Mouse (Mus musculus) adrenal gland, postnatal 36 days (tissue): ENCODE results near the gene Gm42791. TPM values are rescaled to one million over a fixed set of nuclear protein-coding genes. Genes with fewer than 3 reads are reported as not detected.

Source experiments
- DNase-seq, 2 experiments: peaks; one replicate each; pipeline ENCODE4 v3.0.0; 2021; ENCODE audit warnings: mixed read lengths in 1 of 2
- total RNA-seq, 2 experiments: library from RNA; stranded (reverse); gene quantifications; 2 replicates each; pipeline ENCODE4 v1.2.3; 2021

Gm42791 gene
- total RNA-seq, 2 experiments from 2014 or later, result 4.2 to 5.7 TPM

DNA sequence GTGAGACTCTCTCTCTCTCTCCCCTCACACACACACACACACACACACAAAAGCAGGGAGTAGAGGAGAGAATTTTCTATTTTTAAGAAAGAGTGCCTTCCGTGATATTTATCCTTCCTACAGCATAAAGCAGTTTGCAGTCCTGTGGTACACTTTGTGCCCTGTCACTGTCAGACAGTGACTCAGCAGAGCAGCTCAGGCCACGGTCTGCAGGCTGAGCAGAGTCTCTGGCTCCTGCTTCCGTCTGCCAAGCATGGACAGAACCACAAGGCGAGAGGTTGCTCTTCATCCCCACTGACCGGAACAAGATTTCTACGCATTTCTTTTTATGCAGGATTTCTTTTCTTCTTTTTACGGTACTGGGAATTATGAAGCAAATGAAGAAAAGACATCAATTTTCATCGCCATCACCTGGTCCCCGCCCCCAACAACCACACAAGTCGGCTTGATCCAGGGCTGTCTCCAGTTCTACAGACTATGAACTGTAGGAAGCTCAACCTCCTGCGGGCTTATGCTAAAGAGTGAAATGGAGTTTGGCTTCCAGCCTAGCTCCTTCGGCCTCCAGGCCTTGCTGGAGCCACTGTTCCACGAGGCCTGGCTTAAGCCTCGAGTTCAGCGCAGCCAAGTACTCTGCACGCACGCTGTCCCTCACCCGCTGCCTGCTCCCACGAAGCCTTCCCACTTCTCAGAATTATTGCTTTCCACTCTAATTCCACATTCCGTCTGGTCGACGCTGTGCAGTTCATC, 40.5 kb downstream of the Gm42791 start:
- peak; percentile 60 to 63 for DNase-seq

DNA sequence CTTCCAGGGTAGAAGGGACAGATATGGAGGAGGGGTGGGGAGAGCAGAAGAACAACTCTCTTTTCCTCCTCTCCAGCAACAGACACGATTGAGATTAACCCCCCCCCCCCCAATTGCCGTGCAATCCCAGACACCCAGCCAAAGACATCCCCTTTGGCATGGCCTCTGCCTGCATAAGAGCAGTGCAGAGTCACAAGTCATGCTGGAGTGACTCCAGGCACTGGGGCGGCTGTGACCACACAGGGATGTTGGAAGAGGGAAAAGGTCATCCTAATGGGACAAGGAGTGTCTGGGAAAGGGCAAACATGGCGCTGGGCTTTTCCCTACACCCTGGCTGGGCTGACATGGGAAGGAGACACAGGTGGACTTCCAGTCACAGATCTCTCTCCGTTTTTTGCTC, 41.8 kb downstream of the Gm42791 start:
- peak; percentile 78 to 79 for DNase-seq

DNA sequence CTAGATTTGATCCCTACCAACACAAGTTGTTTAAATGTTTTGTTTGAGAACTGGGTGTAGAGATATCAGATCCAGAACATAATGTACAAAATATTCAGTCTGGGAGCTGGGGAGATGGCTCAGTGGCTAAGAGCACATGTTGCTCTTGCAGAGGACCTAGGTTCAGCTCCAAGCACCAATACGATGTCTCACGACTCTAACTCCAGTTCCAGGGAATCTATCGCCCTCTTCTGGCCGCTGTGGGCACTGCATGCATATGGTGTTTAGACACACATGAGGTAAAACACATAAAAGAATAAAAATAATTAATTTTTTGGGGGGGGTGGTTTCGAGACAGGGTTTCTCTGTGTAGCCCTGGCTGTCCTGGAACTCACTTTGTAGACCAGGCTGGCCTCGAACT, 42.5 kb downstream of the Gm42791 start:
- DNase-seq, result peak; percentile 50 to 53

DNA sequence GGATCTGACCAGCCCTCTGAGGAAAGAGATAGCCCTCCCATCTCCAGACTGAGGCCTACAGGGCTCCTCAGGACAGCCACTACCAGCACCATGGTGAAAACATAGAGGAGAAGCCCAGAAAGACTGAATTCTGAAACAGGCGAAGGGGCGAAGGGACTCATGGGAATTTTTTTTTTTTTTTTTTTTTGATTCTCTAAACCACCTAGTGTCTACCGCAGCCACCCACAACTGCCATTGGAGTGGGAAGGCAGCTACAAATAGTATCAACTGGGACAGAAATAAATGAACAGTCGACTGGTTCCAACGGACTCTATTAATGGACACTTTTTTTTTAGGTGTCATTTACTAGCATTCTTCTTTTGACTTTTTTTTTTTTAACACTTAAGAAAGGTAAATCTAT, 43.6 kb downstream of the Gm42791 start:
- no peak for DNase-seq

DNA sequence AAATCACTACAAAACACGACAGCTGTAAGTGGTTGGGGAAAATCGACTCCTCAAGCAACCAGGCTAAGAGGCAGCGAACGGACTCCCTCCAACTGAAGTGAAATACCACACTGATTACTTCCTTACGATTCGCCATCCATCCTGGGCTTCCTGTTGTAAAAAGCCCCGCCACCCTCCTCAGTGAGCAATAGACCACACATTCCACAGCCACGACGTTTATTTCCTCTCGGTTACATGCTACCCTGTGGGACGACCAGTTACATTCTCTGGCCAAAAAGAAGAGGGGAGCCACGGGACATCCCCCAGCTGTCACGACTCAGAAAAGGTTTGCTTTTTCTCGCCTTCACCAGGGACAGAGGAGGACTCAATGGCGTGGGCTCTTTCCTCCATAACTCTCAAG, 44.9 kb downstream of the Gm42791 start:
- no peak for DNase-seq

DNA sequence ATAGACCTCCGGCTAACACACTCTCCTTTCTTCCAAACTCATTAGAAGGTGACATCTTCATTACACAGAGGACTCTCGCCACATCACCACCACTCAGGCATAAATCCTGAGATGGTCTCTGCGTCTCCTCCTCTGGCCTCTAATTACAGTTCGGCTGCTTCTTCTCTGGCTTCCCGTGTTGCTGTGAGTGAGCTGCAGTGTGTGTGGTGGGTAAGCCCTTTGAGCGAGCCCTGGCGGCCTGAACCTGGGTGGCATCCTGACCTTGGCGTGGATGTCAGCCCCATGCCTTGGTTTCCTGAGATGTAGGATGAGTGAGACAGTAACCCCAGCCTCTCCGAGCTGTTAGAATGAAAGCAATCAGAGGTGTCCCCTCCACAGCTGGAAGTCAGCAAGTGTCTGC, 46.4 kb downstream of the Gm42791 start:
- no peak for DNase-seq

DNA sequence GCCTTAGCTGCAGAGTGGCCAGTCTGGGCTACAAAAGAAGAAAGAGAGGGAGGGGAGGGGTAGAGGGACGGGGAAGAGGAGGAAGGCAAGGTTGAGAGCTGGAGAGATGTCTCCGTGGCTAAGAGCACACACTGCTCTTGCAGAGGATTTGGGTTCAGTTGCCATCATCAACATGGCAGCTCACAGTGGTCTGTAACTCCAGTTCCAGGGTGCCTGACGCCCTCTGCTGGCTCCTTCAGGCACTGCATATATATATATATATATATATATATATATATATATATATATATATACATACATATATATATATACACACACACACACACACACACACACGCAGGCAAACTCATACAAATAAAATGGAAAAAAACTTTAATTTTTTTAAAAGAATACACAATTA, 47.5 kb downstream of the Gm42791 start:
- no peak for DNase-seq

DNA sequence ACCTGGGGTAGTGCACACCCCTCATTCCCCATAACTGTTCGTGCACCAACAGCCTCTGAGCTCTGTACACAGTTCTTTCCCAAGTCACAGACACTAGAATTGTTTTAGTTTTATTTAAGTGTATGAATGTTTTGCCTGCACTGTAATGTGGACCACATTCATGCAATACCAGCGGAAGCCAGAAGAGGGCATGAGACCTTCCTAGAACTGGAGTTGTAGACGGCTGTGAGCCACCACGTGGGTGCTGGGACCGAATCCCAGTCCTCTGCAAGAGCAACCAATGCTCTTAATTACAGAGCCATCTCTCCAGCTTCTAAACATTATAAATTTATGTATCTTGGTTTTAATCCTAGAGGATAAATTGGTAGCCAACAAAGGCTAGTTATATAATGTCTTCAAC, 48.2 kb downstream of the Gm42791 start:
- no peak for DNase-seq

DNA sequence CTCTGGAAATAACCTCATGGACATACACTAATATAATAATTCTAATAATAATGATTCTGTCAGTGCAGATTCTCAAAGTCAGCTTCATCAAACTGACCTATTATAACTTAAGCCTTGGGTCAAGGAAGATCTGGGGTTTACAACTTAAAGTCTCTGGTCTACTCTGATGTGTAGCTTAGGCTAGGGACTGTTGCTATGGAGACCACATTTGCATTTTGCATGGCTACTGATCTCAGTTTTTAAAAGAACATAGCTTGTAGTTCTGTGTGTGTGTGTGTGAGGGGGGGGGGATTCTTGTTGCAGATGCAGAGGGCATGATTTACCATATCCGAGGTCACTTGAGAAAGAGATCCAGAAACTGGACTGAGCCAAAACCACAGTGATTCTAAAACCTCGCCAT, 49.2 kb downstream of the Gm42791 start:
- no peak for DNase-seq

DNA sequence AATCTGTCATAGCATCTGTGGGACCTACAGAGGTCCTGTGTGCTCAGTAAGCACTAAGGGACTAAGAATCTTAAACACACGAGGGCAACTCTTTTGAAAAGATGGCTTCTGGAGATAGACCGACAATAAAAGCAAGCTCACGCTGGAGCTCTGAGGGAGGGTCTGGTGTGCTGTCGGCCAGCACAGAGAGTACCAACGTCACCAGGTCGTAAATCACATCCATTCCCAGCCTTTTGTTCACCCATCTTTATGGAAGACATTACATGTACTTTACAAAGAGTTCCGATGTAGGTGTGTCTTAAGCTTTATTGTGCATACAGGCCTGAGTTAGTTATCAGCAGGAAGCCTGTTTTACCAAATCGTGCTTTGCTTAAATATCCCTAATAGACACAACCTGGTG, 50.9 kb downstream of the Gm42791 start:
- DNase-seq, result no peak

DNA sequence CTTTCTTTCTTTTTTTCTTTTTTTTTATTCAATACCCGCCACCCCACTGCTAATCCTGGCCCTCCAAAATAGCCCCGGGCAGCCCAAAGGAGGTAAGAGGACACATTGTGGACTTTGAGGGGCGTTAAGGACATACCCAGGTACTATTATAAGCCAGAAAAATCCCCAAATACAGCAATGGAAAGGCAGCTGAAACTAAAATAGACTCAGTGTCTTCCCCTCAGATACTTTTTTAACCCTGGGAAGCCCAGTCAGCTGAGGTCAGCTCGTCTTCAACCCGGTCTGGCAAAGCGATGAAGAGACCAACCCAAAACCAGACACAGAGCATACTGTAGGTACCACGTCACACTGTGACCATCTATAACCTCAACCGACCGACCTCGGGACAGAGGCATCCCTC, 51.5 kb downstream of the Gm42791 start:
- DNase-seq, result no peak

DNA sequence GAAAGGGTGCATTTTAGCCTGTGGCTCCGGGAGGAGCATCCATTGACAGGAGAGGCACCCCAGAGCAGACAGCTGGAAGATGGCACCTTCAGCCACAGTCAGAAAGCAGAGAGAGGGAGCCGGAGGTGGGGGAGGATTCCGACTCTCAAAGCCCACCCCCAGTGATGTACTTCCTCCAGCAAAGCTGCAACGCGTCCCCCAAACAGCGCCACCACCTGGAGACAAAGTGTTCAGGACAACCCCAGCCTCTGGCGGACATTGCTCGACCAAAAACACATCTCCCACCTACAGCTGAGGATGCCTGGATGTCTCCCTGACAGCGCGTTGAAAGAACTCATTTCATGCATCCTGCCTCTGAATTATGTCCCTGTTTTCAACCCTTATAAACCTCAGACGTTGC, 52.0 kb downstream of the Gm42791 start:
- DNase-seq, result no peak

DNA sequence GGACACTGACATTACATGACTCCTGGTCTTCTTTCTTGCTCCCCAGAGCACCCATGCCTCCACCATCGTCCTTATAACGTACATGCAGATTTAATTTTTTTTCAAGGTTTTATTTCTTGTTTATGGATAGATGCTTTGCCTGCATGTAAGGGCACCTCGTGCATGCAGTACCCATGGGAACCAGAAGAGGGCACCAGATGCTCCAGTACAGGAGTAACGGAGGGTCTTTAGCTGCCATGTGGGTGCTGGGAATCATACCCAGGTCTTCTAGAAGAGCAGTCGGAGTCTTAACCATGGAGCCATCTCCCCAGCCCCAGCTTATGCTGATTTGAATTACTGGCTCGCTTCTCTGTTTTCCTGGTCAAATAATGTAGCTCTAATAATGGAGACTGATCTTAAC, 52.6 kb downstream of the Gm42791 start:
- no peak for DNase-seq

DNA sequence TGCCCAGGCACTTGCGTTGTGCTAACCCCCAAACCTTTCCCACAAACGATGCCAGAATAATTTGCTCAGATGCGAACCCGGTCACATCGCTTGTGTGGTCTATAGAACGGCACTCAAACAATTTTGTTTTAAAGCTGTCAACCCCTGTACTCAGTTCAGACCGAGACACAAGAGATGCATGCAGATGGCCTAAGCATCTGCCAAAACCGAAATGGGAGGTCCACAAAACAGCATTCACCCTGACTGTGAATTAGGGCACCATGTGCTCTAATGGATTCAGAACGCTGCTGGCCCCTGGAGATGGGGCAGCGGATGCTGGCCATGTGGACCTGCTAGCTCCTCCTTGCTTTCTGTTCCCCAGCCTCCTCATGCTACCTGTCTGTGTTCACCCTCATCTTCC, 53.1 kb downstream of the Gm42791 start:
- DNase-seq, result no peak

DNA sequence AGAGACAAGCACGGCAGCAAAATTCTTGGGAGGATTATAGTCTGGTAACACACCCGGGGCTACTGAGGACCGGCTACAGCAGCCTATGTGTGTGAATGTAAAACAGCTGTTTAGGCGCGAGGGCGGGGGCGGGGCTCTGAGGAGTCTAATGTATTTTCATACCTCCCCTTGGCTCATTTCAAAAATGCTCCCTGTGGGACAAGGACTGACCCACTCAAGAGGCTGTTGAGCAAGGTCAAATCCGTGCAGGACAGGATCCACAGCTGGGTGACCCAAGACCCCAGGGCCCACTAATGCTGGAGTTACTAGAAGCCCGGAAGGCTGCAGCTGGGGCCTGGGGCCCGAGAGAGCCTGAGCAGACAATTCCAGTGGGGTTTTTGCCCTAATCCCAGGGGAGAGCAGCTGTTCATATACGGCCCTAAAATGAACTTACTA, 55.0 kb downstream of the Gm42791 start:
- DNase-seq, result no peak

DNA sequence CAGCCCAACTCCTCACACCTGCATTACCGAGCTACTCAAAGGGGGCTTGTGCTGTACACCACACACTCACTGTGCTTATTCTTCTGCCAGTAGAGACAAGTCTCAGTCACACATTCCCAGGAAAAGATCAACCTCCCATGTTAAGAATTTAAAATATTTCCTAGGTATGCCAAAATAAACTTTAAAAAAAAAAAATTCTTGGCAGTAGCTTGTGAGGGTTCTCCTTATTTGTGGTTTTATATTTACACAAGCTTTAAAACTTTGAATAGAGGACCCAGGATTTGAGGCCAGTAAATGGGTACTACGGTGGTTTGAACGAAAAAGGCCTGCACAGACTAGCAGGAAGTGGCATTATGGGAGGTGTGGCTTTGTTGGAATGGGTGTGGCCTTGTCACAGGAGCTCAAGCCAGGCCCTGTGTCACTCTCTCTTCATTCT, 58.4 kb downstream of the Gm42791 start:
- DNase-seq, result no peak

DNA sequence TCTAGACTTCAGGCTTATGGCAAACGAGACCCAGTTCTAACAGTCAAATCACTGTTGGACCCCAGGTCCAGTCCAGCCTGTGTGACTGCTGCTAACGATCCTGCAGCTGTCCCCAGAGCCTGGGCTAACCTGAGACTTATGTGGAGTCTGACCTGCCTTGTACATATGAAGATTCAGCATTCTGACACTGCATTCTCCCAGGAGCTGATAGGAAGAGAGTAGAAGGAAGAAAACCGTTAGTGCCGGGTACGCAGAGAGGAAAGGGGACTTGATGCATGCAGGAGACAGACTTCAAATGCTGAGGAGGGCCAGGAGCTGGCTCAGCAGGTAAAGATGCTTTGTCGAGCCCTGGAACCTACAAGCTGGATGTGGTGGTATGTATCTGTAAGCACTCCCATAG, 59.1 kb downstream of the Gm42791 start:
- DNase-seq, result no peak

DNA sequence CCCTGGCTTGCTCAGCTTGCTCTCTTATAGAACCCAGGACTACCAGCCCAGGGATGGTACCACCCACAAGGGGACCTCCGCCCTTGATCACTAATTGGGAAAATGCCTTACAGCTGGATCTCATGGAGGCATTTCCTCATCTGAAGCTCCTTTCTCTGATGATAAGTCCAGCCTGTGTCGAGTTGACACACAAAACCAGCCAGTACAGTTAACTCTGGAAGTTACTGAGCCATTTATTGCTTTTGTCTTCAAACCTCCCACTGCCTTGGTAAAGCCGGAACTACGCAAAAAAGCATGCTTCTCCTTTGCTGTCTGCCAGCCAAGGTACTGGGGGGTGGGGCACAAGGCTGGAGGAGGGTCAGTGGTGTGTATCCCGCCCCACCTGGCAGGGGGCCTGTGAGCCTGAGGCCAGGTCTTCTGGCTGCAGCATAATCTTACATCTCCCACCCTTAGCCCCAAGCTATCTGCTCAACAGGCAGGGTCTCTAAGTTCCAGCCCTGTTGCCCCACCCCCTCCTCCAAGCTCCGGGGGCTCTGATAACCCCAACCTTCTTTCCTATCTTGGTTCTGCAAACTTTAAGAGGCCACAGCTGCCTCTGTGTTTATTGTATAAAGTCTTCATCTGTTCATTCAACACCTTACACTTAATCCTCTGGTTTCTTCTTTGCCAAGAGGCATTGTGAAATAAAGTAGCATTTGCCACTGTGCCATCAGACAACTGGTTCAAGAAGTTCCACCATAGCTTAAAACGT, 59.7 kb downstream of the Gm42791 start:
- DNase-seq, result no peak

DNA sequence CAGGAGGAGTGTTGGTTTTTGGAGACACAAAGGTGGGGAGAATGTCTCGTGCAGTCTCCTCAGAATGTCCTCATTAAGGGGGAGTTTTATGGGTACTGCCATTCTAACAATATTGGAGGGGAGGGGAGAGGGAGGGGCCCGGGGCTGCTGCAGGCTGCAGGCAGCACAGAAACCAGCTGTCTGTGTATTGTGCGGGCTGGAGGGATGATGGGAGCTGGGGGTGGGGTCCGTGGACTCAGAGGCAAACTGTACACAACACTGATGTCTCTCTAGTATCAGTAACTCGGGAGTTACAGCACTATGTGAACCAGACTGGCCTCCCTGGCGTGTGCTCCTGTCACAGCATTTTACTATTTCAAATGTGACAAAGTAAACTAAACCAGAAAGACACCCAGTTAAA, 60.5 kb downstream of the Gm42791 start:
- no peak for DNase-seq

DNA sequence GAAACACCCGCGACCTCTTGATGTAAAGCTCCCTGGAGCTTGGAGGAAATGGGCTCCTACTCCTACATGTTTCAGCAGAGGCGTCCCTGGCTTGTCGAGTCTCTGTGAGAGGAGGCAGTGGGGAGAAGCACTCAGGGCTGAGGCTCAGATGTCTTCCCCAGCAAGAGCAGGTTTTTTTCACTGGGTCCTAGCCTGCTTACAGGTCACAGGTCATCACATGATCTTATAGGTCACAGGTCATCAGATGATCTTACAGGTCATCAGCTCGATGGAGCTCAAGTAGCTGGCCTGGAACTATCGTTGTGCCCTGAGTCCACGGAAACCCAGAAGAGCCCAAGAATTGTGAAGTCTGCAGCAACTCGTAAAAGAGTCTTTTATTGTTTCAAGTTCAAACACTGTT, 61.2 kb downstream of the Gm42791 start:
- DNase-seq, result no peak

DNA sequence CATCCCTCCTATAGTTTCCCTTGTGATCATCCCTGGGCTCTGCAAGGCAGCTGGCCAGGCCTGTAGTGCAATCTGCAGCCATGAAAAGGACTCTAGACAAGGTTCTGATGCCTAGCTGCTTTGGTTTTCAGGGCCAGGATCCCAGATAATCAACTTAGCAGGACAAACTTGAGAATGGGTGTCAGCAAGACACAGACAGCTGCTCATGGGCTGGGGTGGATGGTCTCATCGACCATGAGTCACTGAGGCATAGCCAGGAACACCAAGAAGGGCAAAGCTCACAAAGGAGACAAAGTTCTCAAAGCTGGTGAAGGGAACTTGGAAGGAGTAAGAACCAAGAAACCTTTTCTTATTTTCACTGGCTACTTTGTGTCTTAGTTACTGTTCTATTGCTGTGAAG, 63.6 kb downstream of the Gm42791 start:
- no peak for DNase-seq

DNA sequence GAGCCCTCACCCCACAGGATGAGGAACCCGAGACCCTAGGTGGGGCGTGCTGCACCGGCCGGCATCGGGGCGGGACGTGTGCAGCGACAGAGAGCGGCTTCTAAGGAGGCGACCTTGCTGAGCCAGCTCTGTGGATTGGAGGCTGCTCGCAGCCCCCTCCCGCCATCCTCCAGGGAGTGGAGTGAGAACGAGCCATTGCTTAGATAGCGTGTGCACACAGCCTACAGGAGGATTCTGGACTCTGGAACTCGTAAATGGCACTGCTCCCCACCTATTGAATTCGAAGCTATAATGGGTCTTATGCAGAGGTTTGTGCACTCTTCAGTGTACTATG, 65.9 kb downstream of the Gm42791 start, which contains the start of gene Katnal1:
Katnal1 (minus strand) TSS at position 205 of the 334 bp plus-strand sequence.
- DNase-seq, result no peak

DNA sequence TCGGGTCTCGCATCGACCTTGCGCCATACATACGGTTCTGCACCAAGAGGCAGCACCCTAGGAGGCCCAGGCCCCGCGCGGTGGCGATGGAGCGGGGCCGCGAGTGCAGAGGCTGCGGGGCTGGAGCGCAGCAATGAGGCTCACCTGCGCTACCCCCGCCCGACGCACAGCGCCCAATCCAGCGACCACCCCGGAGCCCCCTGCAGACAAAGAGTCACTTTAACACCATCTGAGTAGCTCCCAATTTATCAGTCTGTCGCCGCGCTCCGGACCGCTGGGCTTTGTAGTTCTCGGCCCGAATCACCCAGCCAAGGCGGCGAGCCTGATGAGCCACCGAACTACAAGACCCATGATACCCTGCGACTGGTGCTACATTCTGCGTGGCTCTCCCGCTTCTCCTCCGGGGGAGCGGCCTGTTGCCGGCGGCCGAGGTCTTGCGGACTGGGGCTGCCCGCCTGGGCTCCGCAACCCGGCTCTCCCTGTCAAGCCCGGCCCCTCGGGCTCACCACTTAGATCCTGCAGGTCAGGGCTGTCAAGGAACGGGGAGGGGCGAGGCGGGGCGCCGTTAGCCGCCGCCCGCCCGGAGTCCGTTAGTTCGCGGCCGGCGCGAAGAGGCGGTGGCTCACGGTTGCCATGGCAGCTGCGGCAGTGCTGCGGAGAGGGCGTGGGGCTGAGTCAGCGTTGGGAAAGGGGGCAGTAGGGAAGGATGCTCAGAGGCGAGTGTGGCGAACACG, 66.4 kb downstream of the Gm42791 start:
- peak; percentile 93 for DNase-seq
